Mouse (Mus musculus) spleen, postnatal 36 days (tissue): ENCODE measurements around the gene Capn15.

Experiments used
- DNase-seq, 2 experiments: peaks; one replicate each; pipeline ENCODE4 v3.0.0; 2022; ENCODE audit warnings: low spot score in 2 of 2, mixed read lengths in 1 of 2

The Capn15 gene

DNA sequence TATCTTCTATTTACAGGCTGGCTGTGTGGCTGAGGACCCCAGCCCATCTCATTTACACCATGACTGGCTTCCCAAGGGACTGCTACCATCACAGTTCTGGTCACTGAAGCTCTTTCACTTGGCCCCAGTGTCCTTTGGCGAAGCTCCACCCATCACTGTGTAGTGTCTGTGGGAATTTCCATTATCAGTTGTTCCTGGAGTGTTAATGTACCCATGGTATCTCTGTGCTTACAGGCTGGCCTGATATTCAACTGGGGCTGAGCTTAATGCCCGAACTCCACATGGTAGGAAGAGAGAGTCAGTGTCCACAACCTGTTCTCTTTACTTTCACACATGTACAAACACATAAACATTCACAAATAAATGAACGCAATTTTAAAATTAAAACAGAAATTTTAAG, 7.9 kb upstream of the Capn15 start:
- DNase-seq: no peak

DNA sequence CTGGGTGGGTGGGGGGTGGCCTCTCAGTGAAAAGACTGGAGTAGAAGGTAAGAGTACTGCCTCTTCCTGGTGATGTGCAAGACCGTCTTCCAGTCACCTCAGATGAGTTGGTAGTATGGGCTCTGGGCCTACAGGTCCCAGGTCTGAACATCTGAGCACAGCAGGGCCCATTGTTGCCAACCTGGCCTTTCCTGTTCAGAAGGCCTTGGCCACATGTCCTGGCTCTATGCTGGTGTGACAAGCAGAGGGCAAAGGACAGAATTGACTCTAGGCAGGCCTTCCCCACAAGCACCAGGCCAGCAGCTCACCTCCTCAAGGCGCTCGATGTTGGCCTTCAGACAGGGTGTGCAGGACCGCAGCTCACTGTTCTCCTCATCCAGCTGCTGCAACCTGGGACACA, 6.7 kb upstream of the Capn15 start:
- no peak for DNase-seq

DNA sequence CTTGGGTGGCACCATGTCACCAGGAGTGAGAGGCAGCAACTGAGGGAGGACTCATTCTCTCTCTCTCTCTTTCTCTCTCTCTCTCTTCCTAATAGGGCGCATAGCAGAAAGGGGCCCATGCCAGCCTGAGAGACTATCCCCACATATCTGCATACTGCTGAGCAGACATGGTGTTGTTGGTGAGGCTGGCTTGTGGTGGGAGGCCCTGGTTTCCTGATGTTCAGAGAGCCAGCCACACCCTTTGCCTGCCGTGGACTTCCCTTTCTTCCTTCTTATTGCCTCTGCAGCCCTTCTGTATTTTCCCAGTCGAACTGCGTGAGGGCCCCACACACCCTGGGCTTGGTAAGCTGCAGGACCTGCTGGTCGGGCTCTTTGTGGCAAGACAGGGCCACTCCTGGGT, 4.7 kb upstream of the Capn15 start:
- no peak for DNase-seq

DNA sequence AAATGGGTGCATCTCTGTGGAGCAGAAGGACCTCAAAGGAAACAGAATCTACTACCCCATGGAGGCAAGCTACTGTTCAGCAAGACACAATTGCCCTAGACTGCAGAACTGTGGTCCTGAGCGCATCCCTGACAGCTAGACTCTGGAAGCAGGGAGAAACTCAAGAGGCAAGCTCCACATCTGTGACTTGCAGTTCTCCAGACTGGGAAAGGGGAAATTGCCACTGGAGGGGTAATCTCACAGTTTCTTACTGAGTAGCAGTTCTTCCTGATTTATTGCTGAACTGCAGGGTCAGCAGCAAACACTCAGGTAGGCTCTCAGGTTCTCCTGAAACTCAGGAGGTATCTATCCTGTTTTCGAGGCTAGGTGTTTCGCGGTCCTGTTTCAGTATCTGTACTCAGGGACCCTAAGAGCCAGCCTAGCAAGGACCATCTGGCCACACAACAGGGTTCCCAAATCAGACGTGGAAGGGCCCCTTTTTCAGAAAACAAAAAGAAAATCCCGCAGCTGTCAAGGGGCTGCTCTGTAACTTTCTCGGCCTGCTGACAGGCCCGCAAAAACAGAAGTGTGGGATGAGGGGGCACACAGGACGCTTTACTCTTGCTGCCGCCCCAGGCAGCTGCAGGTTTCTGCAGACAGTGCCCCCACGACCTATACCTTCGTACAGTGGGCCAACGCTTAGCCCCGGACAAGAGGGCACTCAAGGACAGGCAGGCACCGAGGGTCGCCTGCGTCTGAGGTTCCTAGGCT, 865 bp downstream of the Capn15 start:
- no peak for DNase-seq

DNA sequence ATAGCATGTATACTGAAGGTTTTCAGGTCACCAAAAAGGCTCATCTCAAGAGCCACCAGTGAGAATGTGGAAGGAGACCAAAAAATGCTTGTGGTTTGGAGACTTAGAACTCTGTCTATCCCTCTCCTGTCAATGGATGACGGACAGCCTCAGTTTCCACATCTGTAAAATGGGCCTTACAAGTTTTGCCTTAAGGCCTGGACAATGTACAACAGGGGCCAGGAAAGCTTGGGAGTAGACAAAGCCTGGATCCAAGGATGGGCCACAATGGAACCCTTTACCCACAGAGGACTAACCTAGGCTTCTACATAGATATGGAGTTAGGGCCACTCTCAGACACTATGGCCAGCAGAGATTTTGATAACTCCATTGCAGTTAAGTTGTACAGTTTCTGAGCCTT, 1.5 kb downstream of the Capn15 start:
- DNase-seq: no peak

DNA sequence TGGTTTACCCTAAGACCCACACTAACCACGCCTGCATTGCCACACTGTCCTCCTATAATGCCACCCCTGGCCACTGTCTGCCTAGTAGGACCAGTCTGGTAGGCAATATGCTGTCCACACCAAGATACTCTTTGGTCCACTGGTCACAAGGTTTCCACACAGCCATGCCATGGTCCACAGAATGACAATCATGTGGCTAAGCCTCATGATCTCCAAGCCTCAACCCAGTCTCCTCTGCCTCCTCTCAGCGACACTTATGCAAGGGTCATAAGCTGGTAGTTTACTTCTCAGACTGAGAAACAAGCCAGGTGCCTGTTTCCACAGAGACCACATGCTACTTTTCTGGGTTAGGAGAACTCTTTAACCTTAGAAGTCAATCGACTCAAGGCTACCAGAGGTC, 2.7 kb downstream of the Capn15 start:
- DNase-seq: no peak

DNA sequence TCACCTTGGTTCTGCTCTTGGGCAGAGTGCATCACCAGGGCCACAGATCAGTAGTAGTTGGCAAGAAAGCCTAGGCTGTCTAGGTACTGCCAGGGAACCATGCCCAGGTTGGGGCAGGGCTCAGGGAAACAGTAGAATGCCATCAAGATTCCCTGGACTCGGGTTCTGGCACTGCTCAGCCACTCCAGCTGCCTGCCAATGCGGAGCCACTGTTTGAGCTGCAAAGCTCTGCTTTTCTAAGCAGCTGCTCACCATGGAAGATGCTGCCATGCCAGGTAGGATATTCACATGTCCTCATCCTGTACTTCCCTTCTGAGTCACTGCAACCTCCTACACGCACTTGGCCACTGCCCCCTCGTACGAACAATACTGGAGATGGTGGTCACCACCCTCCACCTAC, 4.7 kb downstream of the Capn15 start:
- no peak for DNase-seq

DNA sequence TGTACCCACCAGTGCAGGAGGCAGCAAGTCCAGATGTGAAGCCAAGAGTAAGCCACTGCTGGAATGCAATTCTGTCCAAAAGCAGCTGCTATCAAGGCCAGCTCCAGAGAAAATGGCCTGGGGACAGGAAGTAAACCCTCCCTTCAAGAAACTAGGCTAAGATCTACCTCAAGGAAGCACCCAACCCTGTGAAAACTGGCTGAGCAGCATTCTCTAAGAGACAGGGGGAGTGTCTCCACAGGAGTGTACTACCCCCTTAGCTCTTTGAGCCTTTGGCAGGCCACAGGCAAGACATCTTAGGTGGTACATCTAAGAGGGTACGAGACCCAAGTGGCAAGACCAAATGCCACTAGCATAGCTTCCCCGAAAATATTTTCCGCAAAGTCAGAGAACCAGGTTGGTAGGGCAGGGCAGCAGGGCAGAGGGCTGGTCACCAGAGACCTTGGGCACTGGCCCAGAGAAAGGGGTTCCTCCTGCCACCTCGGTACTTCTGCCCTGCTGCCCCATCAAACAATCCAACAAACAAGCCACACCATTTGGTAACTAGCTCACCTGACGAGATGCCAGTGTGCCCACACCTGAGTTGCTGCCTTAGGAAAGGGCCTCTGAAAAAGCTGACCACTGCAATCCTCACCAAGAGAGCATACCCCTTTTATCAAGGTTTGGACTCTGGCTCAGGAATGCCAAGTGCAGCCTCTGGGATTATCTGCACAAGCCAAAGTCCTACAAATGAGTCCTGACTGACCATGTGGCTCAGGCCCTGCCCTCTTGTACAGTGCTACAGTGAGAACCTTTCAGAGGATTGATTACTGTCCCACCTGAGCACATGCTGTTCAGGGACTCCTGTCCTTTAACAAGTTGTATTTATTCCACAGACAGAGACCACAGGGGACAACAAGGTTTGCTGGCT, 5.5 kb downstream of the Capn15 start:
- no peak for DNase-seq

DNA sequence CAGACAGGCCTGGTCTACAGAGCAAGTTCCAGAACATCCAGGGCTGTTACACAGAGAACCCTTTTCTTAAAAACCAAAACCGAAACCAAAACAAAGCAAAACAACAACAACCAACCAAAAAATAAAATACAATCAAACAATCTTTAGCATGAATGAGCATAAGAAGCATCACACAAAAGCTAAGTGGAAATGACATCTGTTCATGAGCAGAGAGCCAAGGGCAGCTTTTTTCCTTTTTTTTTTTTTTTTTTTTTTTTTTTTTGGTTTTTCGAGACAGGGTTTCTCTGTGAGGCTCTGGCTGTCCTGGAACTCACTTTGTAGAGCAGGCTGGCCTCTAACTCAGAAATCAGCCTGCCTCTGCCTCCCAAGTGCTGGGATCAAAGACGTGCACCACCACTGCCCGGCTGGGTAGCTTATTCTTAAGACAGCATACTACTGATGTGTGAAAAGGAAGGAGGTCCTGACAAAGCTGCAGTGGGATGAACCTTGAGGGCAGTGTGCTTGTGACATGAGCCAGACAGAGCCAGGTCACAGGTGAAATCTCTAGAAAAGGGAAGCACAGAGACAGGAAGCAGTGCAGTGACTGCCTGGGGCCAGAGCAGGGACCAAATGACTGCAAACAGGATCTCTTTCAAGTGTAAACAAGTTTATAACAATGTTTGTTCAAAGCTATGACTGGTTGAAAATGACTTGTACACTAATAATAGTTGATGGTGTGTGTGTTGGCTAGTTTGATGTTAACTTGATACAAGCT, 14.5 kb downstream of the Capn15 start:
- DNase-seq: peak; percentile 21

DNA sequence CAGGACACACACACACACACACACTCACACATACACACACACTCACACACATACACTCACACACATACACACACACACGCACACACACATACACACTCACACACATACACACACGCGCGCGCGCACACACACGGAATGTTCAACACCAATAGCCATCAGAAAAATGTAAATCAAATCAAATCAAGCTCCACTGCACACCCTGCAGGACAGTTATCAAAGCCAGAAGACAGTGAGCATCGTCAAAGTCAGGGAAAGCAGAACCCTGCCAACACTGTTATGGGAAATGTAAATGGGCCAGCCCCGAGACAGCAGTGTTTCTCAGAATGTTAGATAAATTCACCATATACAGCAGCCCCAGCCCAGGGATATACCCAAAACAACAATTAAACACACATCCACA, 15.1 kb downstream of the Capn15 start:
- no peak for DNase-seq

DNA sequence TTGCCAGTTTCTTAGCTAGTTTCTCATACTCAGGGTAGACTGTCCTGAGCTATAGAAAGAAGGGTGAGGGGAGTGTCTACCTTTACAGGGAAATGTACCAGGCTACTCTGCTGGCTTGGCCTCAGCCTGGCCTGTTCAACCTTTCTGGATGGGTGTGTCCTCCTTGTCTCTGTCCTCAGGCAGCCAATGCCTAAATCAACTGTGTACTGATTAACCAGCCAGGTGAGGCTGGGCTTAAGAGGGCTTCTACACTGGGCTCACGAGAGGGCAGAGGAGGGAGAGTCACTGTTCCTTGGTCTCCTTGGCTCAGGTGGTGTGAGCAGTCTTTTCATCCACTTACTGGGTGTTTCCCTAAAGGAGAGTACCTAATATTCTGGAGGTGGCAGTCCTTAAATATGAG, 17.4 kb downstream of the Capn15 start:
- DNase-seq: no peak

DNA sequence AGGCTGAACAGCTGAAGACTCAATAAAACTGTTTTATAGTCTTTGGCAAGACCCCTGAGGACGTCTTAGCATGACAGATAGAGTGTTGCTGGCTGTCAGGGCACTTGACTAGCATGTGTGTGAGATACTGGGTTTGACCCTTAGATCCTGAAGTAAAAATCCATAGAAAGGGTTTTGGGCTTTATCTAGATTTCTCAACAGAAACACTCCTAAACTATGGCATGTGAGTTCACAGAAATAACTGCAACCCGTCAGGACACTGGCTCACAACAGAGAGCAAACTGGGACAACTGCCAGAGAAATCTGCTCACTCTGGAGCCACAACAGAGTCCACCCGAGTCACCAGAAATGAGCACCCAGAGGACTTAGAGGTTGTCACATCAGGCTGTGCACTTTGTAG, 17.9 kb downstream of the Capn15 start:
- DNase-seq: no peak

DNA sequence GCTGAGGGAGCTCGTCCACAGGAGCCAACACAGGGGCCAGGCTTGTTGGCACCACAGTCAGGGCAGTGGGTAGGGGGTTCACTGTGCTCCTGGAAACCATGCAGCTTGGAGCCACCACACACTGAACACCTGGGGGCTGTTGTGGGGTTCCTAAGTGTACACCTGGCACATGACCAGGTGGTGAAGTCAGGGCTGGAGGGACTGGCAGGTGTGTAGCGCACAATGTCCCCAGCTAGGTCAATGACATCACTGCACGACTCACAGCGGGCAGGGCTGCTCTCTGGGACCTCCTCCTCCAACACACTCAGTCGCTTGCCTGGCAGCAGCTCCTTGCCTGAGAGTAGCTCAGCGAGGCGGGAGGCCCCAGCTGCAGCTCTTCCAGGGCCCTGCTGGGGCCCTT, 21.3 kb downstream of the Capn15 start:
- DNase-seq: no peak

DNA sequence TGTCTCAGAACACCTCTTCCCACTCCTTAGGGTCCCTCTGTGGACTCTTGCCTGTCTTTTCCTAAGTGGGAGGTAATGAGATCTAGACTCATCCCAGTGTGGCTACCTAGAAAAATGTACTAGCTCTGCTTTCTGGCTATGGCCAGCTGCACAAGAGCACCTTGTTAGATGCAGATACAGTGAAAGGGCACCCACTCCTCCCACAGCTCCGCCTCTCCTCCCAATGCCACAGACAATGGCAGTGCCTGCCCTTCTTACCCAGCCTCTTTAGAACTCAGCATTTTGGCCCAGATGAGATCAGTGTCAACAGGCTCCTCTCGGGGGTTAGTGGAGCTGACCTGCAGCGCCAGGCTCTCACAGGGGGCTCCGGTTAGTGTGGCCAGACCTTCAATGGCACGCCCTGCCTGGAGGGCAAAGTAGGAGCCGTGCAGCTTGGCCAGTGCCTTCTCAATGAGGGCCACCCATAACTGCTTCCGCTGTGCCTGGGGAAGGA, 23.1 kb downstream of the Capn15 start:
- DNase-seq: no peak

DNA sequence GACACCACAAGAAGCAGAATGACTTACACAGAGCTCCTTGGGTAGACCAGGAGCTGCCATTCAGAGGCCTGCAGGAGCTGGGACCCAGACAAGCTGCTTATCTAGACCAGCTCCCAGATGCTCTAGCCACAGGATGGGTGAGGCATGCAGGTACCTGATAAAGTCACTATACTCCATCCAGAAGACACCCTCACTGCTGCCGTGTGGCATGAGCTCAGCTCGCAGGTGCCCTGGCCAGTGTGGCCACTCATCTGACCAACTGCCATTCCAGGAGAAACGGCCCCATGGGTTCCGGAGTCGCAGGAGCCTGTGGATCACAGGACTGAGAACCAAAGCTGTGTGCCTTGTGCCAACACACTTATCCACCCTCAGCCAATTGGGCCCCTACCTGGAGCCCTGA, 24.0 kb downstream of the Capn15 start:
- peak; percentile 64 to 73 for DNase-seq

DNA sequence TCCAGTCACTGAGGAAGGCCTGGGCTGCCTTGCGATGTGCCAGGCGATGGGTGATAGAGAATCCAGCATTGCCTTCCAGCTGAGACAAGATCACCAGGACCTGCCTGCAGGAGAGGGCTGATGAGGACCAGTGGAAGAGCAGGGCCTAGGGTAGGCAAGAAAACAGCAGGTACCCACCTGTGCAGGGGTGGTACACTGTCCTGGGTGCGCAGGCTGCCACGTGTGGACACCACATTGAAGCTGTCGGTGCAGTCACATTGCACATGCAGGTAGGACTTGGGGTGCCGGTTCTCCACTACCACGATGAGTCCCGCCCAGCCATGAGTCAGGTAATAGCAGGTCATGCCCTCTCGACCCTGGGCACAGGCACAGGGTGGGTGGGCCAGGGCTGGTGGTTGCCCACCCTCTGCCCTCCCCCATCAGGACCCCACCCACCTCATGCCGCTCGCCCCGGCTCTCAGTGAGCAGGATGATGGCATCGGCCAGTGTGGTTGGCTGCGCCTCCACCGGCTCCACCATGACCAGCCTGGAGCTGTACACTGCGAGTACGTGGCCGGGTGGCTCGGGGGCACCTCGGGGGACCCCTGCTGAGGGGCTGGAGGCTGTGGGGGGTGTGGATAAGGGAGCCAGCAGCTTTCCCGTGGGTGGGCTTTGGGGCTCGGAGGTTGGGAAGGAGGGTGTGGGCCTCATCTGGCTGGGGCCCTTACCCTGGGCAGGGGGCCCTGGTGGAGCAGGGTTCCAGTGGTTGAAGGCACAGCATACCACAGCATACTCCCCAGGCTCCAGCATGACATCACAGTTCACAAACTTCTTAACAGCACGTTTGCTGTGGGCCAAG, 25.7 kb downstream of the Capn15 start:
- DNase-seq: no peak

DNA sequence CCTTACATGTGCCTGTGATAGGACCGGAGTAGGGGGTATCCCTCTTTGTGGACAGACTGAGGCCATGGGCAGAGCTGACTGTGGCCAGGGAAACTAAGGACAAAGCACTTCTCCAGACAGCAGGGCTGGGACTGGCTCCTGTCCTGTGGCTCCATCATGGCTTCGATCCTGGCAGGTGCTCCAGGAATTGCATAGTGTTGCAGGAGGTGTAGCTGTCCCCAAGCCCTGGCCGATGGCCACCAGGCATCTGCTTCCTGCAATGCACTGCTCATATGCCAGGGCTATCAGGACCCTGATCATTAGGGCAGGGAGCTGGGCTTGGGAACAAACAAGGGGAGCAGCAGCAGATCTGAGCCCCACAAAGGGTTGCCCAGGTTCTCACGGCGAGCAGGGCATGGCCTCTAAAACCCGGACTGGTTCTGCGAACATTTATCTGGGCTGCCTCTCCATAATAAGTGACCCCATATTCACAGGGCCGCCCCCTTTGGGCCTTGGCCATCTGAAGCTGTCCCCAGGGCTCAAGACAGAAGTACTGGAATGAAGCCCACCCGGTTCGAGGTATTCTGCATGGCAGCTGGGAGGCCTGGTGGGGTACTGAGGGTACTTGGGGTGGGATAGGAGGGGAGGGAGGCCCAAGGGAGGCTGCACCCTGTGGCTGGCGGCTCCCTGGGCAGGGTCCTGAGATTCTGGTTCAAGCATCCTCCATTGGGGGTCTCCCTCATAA, 26.7 kb downstream of the Capn15 start:
- no peak for DNase-seq

DNA sequence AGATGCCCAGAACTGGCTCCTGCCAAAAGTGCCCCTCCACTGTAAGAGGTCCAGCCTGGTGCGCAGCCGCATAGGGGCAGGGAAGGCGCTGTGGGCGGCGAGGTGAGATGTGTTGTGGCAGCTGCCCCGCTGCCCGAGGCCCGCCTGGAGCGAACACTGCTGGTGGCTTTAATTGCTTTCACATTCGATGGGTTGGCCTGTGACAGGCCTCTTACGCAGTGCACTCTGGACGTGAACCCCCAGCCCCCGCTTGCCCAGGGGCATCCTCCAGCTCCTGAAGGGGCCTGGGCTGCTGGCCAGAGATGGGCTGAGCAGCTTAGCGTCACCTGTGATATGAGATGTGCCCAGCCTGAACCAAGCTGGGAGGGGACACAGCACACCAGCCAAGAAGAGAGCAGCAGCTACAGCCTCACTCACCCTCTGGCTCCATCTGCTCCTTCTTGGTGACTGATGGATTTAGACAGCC, 28.0 kb downstream of the Capn15 start:
- DNase-seq: no peak

DNA sequence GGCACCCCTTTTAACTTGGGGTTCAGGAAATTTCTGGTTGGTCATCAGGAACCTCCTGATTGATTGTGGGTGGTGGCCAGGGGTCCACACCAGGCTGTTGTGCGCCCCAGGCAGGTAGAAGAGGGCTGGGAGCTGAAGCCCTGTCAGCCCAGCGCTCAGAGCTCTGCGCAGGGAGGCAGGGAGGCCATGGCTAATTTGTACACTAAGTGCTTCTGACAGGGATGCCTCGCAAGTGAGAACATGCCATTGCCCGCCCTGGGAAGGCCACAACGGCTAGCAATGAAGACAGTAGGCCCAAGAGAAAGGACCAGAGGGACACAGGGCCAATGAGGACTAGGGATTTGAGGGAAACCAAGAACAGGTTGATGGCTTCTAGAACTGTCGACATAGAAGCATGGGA, 29.0 kb downstream of the Capn15 start:
- DNase-seq: no peak

DNA sequence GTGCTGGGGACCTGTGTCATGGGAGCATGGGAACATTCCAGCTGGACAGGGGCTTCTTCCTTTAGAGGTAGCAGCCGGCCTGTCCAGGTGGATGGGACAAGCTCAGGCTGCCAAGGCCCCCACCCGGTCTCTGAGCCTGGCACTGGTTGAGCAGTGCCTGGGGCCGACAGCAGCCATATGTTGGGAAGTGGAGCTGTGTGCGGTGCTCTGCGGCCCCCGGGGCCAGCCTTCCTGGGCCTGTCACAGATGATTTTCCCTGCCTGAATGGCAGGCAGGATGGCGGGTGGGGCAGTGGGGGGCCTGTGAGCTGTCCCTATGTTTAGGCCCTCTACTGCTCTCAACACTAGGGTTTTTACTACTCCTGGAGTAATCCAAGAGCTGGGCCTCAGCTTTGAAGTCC, 29.4 kb downstream of the Capn15 start:
- no peak for DNase-seq

DNA sequence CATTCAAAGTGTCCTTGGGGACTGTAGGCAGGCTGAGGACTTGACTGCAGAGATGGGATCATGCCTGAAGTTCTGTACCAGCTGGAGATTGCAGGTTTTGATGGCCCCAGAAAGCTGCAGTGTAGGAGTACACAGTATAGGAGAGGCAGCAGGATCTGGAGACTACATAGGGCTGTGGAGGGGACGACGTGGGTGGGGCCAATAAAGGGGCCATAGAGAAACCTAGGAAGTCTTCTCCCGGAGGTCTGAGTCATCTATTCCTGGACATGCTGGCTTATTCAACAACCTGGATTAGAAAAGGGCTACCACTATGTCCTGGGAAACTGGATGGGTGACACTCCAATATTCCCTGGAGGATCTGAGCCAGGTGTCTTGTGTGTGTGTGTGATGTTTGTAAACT, 29.9 kb downstream of the Capn15 start:
- no peak for DNase-seq
